Mouse (Mus musculus) CH12.LX (cell line): ENCODE measurements around the gene Ccnt1. TPM values are rescaled to one million over a fixed set of nuclear protein-coding genes. Genes with fewer than 3 reads are reported as not detected.

Source experiments
- DNase-seq: peaks from one replicate; pipeline ENCODE4 v3.0.0-alpha.2; 2013; ENCODE audit errors: extremely low read depth
- H3K27ac ChIP-seq: 2 replicates; pipeline ENCODE4 v1.5.1; 2012; ENCODE audit warnings: low read depth, mild to moderate bottlenecking, control low read depth, moderate library complexity; ENCODE audit not compliant: insufficient read depth
- H3K27me3 ChIP-seq: replicated peaks from 2 replicates; pipeline ENCODE3; 2012; ENCODE audit warnings: inconsistent platforms
- H3K36me3 ChIP-seq, 2 experiments: replicated peaks in 1 of 2; 2 replicates each; pipeline versions ENCODE3 to v1.6.1; 2012; ENCODE audit warnings: inconsistent platforms in 1 of 2, low read length in 1 of 2, mild to moderate bottlenecking in 1 of 2, mixed read lengths in 1 of 2, moderate library complexity in 1 of 2; ENCODE audit not compliant: control insufficient read depth in 1 of 2, insufficient read depth in 1 of 2
- H3K4me1 ChIP-seq, 2 experiments: 2 replicates each; pipeline ENCODE4 v1.6.1; 2012; ENCODE audit warnings: inconsistent platforms in 1 of 2, moderate library complexity in 1 of 2; ENCODE audit not compliant: insufficient read depth in 2 of 2, control insufficient read depth in 1 of 2
- H3K4me2 ChIP-seq: 2 replicates; pipeline ENCODE4 v1.6.1; 2012; ENCODE audit warnings: low read depth, mild to moderate bottlenecking, control low read depth; ENCODE audit not compliant: poor library complexity, insufficient read depth, severe bottlenecking
- H3K4me3 ChIP-seq, 3 experiments: fragments of 150-350 bp in 1 of 3; sonication (generic) in 1 of 3; replicated peaks in 1 of 3; 2 replicates each; pipeline versions ENCODE3 to v1.5.1; 2011 to 2012; ENCODE audit warnings: low read depth in 2 of 3, low read length in 2 of 3, mild to moderate bottlenecking in 2 of 3, moderate library complexity in 2 of 3, control low read depth in 1 of 3, improper control_type of control experiment in 1 of 3, inconsistent platforms in 1 of 3, mixed read lengths in 1 of 3; ENCODE audit not compliant: poor library complexity in 1 of 3
- H3K79me2 ChIP-seq: replicated peaks from 2 replicates; pipeline ENCODE4 v1.6.1; 2012; ENCODE audit warnings: mild to moderate bottlenecking, moderate library complexity; ENCODE audit not compliant: control insufficient read depth, poor library complexity, insufficient read depth, severe bottlenecking; ENCODE audit errors: extremely low read depth
- H3K9ac ChIP-seq: 2 replicates; pipeline ENCODE4 v1.6.1; 2012; ENCODE audit warnings: low read depth, mild to moderate bottlenecking, control low read depth, moderate library complexity; ENCODE audit not compliant: insufficient read depth
- H3K9me3 ChIP-seq: replicated peaks from 2 replicates; pipeline ENCODE3; 2012; ENCODE audit warnings: low read length, inconsistent platforms, mixed read lengths
- BHLHE40 ChIP-seq: IDR thresholded peaks from 2 replicates; pipeline ENCODE4 v1.6.1; 2011; ENCODE audit warnings: mild to moderate bottlenecking, low read depth, low read length, improper control_type of control experiment
- CHD1 ChIP-seq: IDR thresholded peaks from 2 replicates; pipeline ENCODE4 v1.6.1; 2012; ENCODE audit warnings: low read depth, low read length, improper control_type of control experiment, inconsistent platforms
- CHD2 ChIP-seq: IDR thresholded peaks from 2 replicates; pipeline ENCODE4 v1.6.1; 2011; ENCODE audit warnings: low read length, improper control_type of control experiment
- CTCF ChIP-seq, 2 experiments: IDR thresholded peaks in 1 of 2; conservative IDR thresholded peaks in 1 of 2; 2 replicates each; pipeline ENCODE4 v1.5.1; 2011 to 2012; ENCODE audit warnings: low read depth in 2 of 2, low read length in 2 of 2, improper control_type of control experiment in 1 of 2, inconsistent platforms in 1 of 2, mild to moderate bottlenecking in 1 of 2, moderate library complexity in 1 of 2
- E2F4 ChIP-seq: IDR thresholded peaks from 2 replicates; pipeline ENCODE4 v1.6.1; 2011; ENCODE audit warnings: low read depth, low read length, improper control_type of control experiment; ENCODE audit not compliant: insufficient replicate concordance
- ELF1 ChIP-seq: IDR thresholded peaks from 2 replicates; pipeline ENCODE4 v1.6.1; 2014; ENCODE audit warnings: low read depth, mild to moderate bottlenecking, inconsistent platforms, low read length, improper control_type of control experiment
- HCFC1 ChIP-seq: IDR thresholded peaks from 2 replicates; pipeline ENCODE4 v1.6.1; 2012; ENCODE audit warnings: low read depth, mild to moderate bottlenecking, inconsistent platforms, low read length, improper control_type of control experiment
- IRF4 ChIP-seq: IDR thresholded peaks from 2 replicates; pipeline ENCODE4 v1.6.1; 2014; ENCODE audit warnings: low read depth, mild to moderate bottlenecking, inconsistent platforms, low read length, improper control_type of control experiment
- JUND ChIP-seq: conservative IDR thresholded peaks from 2 replicates; pipeline ENCODE4 v1.6.1; 2011; ENCODE audit warnings: low read depth, low read length, improper control_type of control experiment
- KAT2A ChIP-seq: IDR thresholded peaks from 2 replicates; pipeline ENCODE4 v1.6.1; 2012; ENCODE audit warnings: low read length, improper control_type of control experiment, inconsistent platforms; ENCODE audit not compliant: insufficient replicate concordance
- MAFK ChIP-seq: IDR thresholded peaks from 2 replicates; pipeline ENCODE4 v1.6.1; 2011; ENCODE audit warnings: low read length, improper control_type of control experiment; ENCODE audit not compliant: insufficient replicate concordance
- MAX ChIP-seq: IDR thresholded peaks from 2 replicates; pipeline ENCODE4 v1.6.1; 2011; ENCODE audit warnings: low read length, improper control_type of control experiment
- MEF2A ChIP-seq: IDR thresholded peaks from 2 replicates; pipeline ENCODE4 v1.6.1; 2014; ENCODE audit warnings: low read depth, mild to moderate bottlenecking, inconsistent platforms, low read length, improper control_type of control experiment, borderline replicate concordance
- MXI1 ChIP-seq: IDR thresholded peaks from 2 replicates; pipeline ENCODE4 v1.6.1; 2011; ENCODE audit warnings: mild to moderate bottlenecking, low read depth, low read length, improper control_type of control experiment
- MYC ChIP-seq: IDR thresholded peaks from 2 replicates; pipeline ENCODE4 v1.6.1; 2011; ENCODE audit warnings: low read depth, mild to moderate bottlenecking, improper control_type of control experiment, low read length
- NELFE ChIP-seq: IDR thresholded peaks from 2 replicates; pipeline ENCODE4 v1.6.1; 2011; ENCODE audit warnings: low read depth, low read length, improper control_type of control experiment
- PAX5 ChIP-seq: IDR thresholded peaks from 2 replicates; pipeline ENCODE4 v1.6.1; 2012; ENCODE audit warnings: low read length, inconsistent platforms, mixed read lengths
- RAD21 ChIP-seq: IDR thresholded peaks from 2 replicates; pipeline ENCODE4 v1.6.1; 2011; ENCODE audit warnings: low read depth, mild to moderate bottlenecking, low read length, improper control_type of control experiment, moderate library complexity
- SIN3A ChIP-seq: IDR thresholded peaks from 2 replicates; pipeline ENCODE4 v1.6.1; 2012; ENCODE audit warnings: low read length, improper control_type of control experiment, inconsistent platforms
- SMC3 ChIP-seq: IDR thresholded peaks from 2 replicates; pipeline ENCODE4 v1.6.1; 2011; ENCODE audit warnings: low read depth, low read length, improper control_type of control experiment
- UBTF ChIP-seq: IDR thresholded peaks from 2 replicates; pipeline ENCODE4 v1.6.1; 2012; ENCODE audit warnings: low read depth, mild to moderate bottlenecking, inconsistent platforms, low read length, improper control_type of control experiment, moderate library complexity
- ZC3H11A ChIP-seq: IDR thresholded peaks from 2 replicates; pipeline ENCODE4 v1.6.1; 2012; ENCODE audit warnings: low read depth, mild to moderate bottlenecking, inconsistent platforms, low read length, improper control_type of control experiment
- ZKSCAN1 ChIP-seq: IDR thresholded peaks from 2 replicates; pipeline ENCODE4 v1.6.1; 2012; ENCODE audit warnings: low read depth, inconsistent platforms, low read length, improper control_type of control experiment, borderline replicate concordance
- ZNF384 ChIP-seq: IDR thresholded peaks from 2 replicates; pipeline ENCODE4 v1.6.1; 2012; ENCODE audit warnings: low read depth, low read length, improper control_type of control experiment, inconsistent platforms
- dilution Hi-C: fragments of 300-500 bp; cut with MboI; formaldehyde crosslinking; loops from 2 replicates; pipeline ENCODE4 v1.14.3; 2020; ENCODE audit warnings: low sequenced_read_pairs; ENCODE audit not compliant: extremely low pct_unique_long_range_greater_than_20kb, extremely low pct_ligation_motif_present
- in situ Hi-C: fragments of 300-500 bp; cut with MboI; formaldehyde crosslinking; loops from 3 replicates; pipeline ENCODE4 v1.14.3; 2019; ENCODE audit warnings: low sequenced_read_pairs, low pct_ligation_motif_present, low pct_unique_long_range_greater_than_20kb, mixed read lengths
- polyA plus RNA-seq: library from polyadenylated mRNA; unstranded; fragments of >175 nt; gene quantifications from 2 replicates; pipeline ENCODE4 v1.2.1, GENCODE M21; 2012; ENCODE audit warnings: low read depth; ENCODE audit not compliant: insufficient read length
- total RNA-seq, 2 experiments: library from RNA; depleted of rRNA; stranded (reverse); fragments of 300-350 nt in 1 of 2; fragments of >200 nt in 1 of 2; gene quantifications; 2 replicates each; pipeline ENCODE4 v1.2.3; 2012 to 2014

The Ccnt1 gene
- total and polyA plus RNA-seq, 3 experiments, result 36.8 to 73.3 (median 41.3) TPM

- dilution Hi-C loops, result no loop called here
- peak overlapping the region; percentile 90 for H3K4me2 ChIP-seq
- TF ChIP-seq SIN3A (peak; percentile 55; the same call in 1 of the 2 replicates), KAT2A (no peak), MAFK (peak; percentile 66; the same call in 1 of the 2 replicates), MXI1 (peak; percentile 61), ELF1 (no peak), MEF2A (no peak), MAX (peak; percentile 88), BHLHE40 (peak; percentile 62), CHD2 (no peak), NELFE (no peak), ZC3H11A (no peak), MYC (peak; percentile 95)
- no peaks in the 10 kb centered on the region for H3K27me3 ChIP-seq
- H3K36me3 ChIP-seq, result peaks cover 31 to 46% of the 10 kb centered on the region in 2 experiments
- peak overlapping the region; percentile 72 for H3K9ac ChIP-seq
- no peaks in the 10 kb centered on the region for H3K9me3 ChIP-seq
- H3K4me3 ChIP-seq, result peak overlapping the region; percentile 60 to 90 (median 73)
- peak; percentile 56 for DNase-seq
- no peak overlapping the region for H3K27ac ChIP-seq
- in situ Hi-C loops, result loop anchor here (5.0 kb wide), 1 partner anchor 35 kb away; no protein-coding TSS in a partner anchor
- H3K4me1 ChIP-seq, result peaks cover 0 to 32% of the 10 kb centered on the region in 2 experiments; a peak in 2 of 4 replicates
- H3K79me2 ChIP-seq, result peaks cover 45% of the 10 kb centered on the region
Measured at GRCm38 (mm10) chr15:98532281-98532680, 38.4 kb downstream of the Ccnt1 start.

- no peak for DNase-seq
- in situ Hi-C loops (no loop called here), dilution Hi-C loops (no loop called here)
- Histone ChIP-seq H3K9me3 (no peaks in the 10 kb centered on the region), H3K9ac (no peak overlapping the region), H3K36me3 (peaks cover 59 to 84% of the 10 kb centered on the region in 2 experiments), H3K27me3 (no peaks in the 10 kb centered on the region), H3K79me2 (peaks cover 53% of the 10 kb centered on the region), H3K4me3 (no peak overlapping the region), H3K4me1 (peaks cover 0 to 54% of the 10 kb centered on the region in 2 experiments; a peak in 2 of 4 replicates), H3K27ac (no peak overlapping the region), H3K4me2 (no peak overlapping the region)
- TF ChIP-seq RAD21 (no peak), ELF1 (no peak), HCFC1 (no peak), ZKSCAN1 (no peak), CHD1 (no peak), UBTF (no peak), KAT2A (no peak), CHD2 (no peak), PAX5 (no peak), JUND (no peak), E2F4 (no peak), CTCF (conservative IDR thresholded peaks at IDR 0.05 in 1 of 2, IDR thresholded peaks at IDR 0.05 in 1 of 2; ENCODE audit: low read depth in 2 of 2, low read length in 2 of 2) (no peak), BHLHE40 (no peak), IRF4 (no peak), MAX (no peak), MAFK (no peak), ZNF384 (no peak), SMC3 (no peak), MYC (no peak), MXI1 (no peak)
Measured at GRCm38 (mm10) chr15:98528066-98528563, 42.6 kb downstream of the Ccnt1 start.
